Mouse (Mus musculus): ENCODE measurements around the gene Mrpl16.

- TF ChIP-seq CTCF (IDR thresholded peaks at IDR 0.05 in 2 of 3, conservative IDR thresholded peaks at IDR 0.05 in 1 of 3; ENCODE audit: control insufficient read depth in 1 of 3, insufficient read depth in 1 of 3, low read depth in 2 of 3, low read length in 3 of 3, poor library complexity in 1 of 3, severe bottlenecking in 1 of 3): no peak
- no peak for TF ChIP-seq POLR2A (IDR thresholded peaks at IDR 0.05; ENCODE audit: control insufficient read depth in 1 of 2, insufficient read depth in 1 of 2, low read depth in 1 of 2, low read length in 2 of 2, poor library complexity in 1 of 2)
- no peak for TF ChIP-seq GATA1 (IDR thresholded peaks at IDR 0.05; ENCODE audit: low read depth, low read length)
- no peak for TF ChIP-seq USF1 (IDR thresholded peaks at IDR 0.05; ENCODE audit: low read depth, low read length)
- no peak for TF ChIP-seq ZNF384 (IDR thresholded peaks at IDR 0.05; ENCODE audit: low read depth, low read length)
- TF ChIP-seq ZKSCAN1 (IDR thresholded peaks at IDR 0.05; ENCODE audit: low read depth, low read length): no peak
- TF ChIP-seq HCFC1 (IDR thresholded peaks at IDR 0.05; ENCODE audit: low read depth, low read length): no peak
- TF ChIP-seq SIN3A (IDR thresholded peaks at IDR 0.05; ENCODE audit: low read length): no peak
- TF ChIP-seq MAX (IDR thresholded peaks at IDR 0.05; ENCODE audit: low read length): no peak
- TF ChIP-seq EP300 (IDR thresholded peaks at IDR 0.05; ENCODE audit: low read depth in 1 of 2, low read length in 2 of 2): no peak
- TF ChIP-seq NRF1 (IDR thresholded peaks at IDR 0.05; ENCODE audit: insufficient read depth, low read depth, low read length, poor library complexity, severe bottlenecking): no peak
- no peak for TF ChIP-seq TCF12 (IDR thresholded peaks at IDR 0.05; ENCODE audit: low read depth, low read length)
Measured at GRCm38 (mm10) chr19:11724275-11724674, 45.9 kb upstream of the Mrpl16 start.
